Mouse (Mus musculus): Measurements from ENCODE around the gene Ctbs.

Ctbs gene

GRCm38 (mm10) chr3:146486464-146486863 is 36.9 kb downstream of the Ctbs start:
- DNase-seq (ENCODE audit: extremely low read depth, low read depth, low spot score): no peak

GRCm38 (mm10) chr3:146494941-146495340 is 45.3 kb downstream of the Ctbs start:
- DNase-seq (ENCODE audit: extremely low read depth, low read depth, low spot score): no peak

- no peak for DNase-seq (ENCODE audit: extremely low read depth, low read depth, low spot score)
These were observed 49.4 kb downstream of the Ctbs start for GRCm38 (mm10) chr3:146498989-146499388.

- no peak for DNase-seq (ENCODE audit: extremely low read depth, low read depth, low spot score)
These were observed 49.9 kb downstream of the Ctbs start, which contains the start of the genes Spata1 and Gng5 for GRCm38 (mm10) chr3:146499431-146500002. Gene Spata1, minus strand, starts transcription at chr3:146499753. Gene Gng5, plus strand, starts transcription at chr3:146499807.

GRCm38 (mm10) chr3:146500003-146500809 is 50.6 kb downstream of the Ctbs start:
- no peak for DNase-seq (ENCODE audit: extremely low read depth, low read depth, low spot score)

GRCm38 (mm10) chr3:146500810-146501201 is 51.2 kb downstream of the Ctbs start:
- DNase-seq (ENCODE audit: extremely low read depth, low read depth, low spot score): no peak

GRCm38 (mm10) chr3:146501601-146502123 is 52.1 kb downstream of the Ctbs start:
- DNase-seq (ENCODE audit: extremely low read depth, low read depth, low spot score): no peak

- DNase-seq (ENCODE audit: extremely low read depth, low read depth, low spot score): no peak
These were observed 57.1 kb downstream of the Ctbs start for GRCm38 (mm10) chr3:146506711-146507110.
